Mouse (Mus musculus) C2C12 (cell line): ENCODE results near the gene Cope. TPM values are rescaled to one million over a fixed set of nuclear protein-coding genes. Genes with fewer than 3 reads are reported as not detected.

Experiments used
- H3K27me3 ChIP-seq: one replicate; pipeline ENCODE4 v1.6.1; 2011; ENCODE audit not compliant: control insufficient read depth, insufficient read depth, insufficient read length
- H3K36me3 ChIP-seq: one replicate; pipeline ENCODE4 v1.6.1; 2011; ENCODE audit not compliant: control insufficient read depth, insufficient read depth
- H3K4me3 ChIP-seq: one replicate; pipeline ENCODE4 v1.5.1; 2011; ENCODE audit warnings: mild to moderate bottlenecking, control low read depth; ENCODE audit not compliant: poor library complexity, insufficient read depth, severe bottlenecking
- H3K79me2 ChIP-seq: one replicate; pipeline ENCODE4 v1.6.1; 2011; ENCODE audit not compliant: control insufficient read depth, insufficient read depth
- H3K79me3 ChIP-seq: one replicate; pipeline ENCODE4 v1.6.1; 2011; ENCODE audit warnings: low read depth, control low read depth
- H3ac ChIP-seq: one replicate; pipeline ENCODE3; 2011; ENCODE audit warnings: low read depth; ENCODE audit not compliant: control insufficient read depth, insufficient read length
- CEBPB ChIP-seq: IDR thresholded peaks from one replicate; pipeline ENCODE4 v1.6.1; 2011; ENCODE audit warnings: low read depth, mild to moderate bottlenecking, control low read depth, moderate library complexity
- CTCF ChIP-seq: IDR thresholded peaks from one replicate; pipeline ENCODE4 v1.5.1; 2011; ENCODE audit not compliant: control insufficient read depth, insufficient read depth, insufficient read length
- FOSL1 ChIP-seq: IDR thresholded peaks from one replicate; pipeline ENCODE4 v1.8.0; 2011; ENCODE audit warnings: mild to moderate bottlenecking, low read length; ENCODE audit not compliant: poor library complexity, insufficient read depth, severe bottlenecking
- MAX ChIP-seq: IDR thresholded peaks from one replicate; pipeline ENCODE4 v1.6.1; 2011; ENCODE audit warnings: mild to moderate bottlenecking, control low read depth
- MYOD1 ChIP-seq: IDR thresholded peaks from one replicate; pipeline ENCODE4 v1.6.1; 2011; ENCODE audit warnings: low read depth; ENCODE audit not compliant: control insufficient read depth, insufficient read length
- MYOG ChIP-seq: IDR thresholded peaks from one replicate; pipeline ENCODE4 v1.6.1; 2011; ENCODE audit not compliant: control insufficient read depth, insufficient read length; ENCODE audit errors: extremely low read depth
- USF1 ChIP-seq: IDR thresholded peaks from one replicate; pipeline ENCODE4 v1.6.1; 2011; ENCODE audit warnings: low read depth, mild to moderate bottlenecking, control low read depth, moderate library complexity
- polyA plus RNA-seq: library from polyadenylated mRNA; unstranded; fragments of >200 nt; fragmentation: generic; extraction: Trizol; gene quantifications from one replicate; pipeline ENCODE4 v1.2.1, GENCODE M21; 2012; ENCODE audit warnings: missing spikeins

Gene Cope
- polyA plus RNA-seq, 1 experiment, result 158 TPM

DNA sequence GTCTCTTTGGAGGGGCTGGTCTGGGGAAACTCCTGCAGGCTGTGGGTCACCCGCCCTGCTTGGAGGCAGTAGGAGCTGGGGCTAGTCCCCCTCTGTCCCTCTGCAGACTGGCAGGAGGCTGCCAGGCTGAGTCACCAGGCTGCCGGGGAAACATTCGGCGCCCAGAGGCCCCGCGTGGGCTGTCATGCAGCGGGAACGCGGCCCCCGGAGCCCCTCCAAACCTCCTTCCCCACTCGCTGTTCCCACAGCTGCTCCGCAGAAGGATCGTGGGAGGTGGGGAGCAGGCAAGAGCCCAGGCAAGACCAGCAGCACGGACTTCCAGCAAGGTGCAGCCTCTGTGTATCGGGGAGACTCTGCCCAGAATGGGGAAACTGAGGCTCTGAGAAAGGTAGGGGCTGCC, 24.1 kb upstream of the Cope start:
- Histone ChIP-seq H3ac (no peak overlapping the region), H3K4me3 (no peak overlapping the region), H3K79me2 (peaks cover 3% of the 10 kb centered on the region), H3K27me3 (no peaks in the 10 kb centered on the region), H3K79me3 (no peaks in the 10 kb centered on the region), H3K36me3 (no peaks in the 10 kb centered on the region)
- TF ChIP-seq MYOG (no peak), MAX (no peak), MYOD1 (no peak), CEBPB (no peak), CTCF (no peak), USF1 (no peak), FOSL1 (no peak)

DNA sequence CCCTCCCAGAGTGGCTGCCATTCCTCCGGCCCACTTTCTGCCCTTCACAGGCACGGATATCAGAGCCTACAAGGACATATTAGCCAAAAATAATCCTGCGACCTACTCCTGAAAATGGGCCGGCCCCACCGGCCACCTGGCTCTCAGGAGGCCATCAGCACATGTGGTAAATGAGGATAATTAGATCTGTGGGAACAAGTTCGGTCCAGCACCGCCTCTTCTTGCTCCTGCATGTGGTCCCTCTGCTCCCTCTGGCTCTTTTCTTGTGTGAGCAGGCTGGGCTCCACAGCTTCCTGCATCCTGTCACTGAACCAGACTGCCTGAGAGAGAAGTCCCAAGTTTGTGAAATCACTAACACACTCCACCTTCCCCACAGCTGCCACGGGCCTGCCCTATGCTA, 23.1 kb upstream of the Cope start:
- Histone ChIP-seq H3ac (no peak overlapping the region), H3K27me3 (no peaks in the 10 kb centered on the region), H3K79me2 (peaks cover 14% of the 10 kb centered on the region), H3K36me3 (no peaks in the 10 kb centered on the region), H3K4me3 (no peak overlapping the region), H3K79me3 (peaks cover 8% of the 10 kb centered on the region)
- TF ChIP-seq MYOD1 (no peak), FOSL1 (no peak), MYOG (no peak), CEBPB (no peak)

- no peaks in the 10 kb centered on the region for H3K27me3 ChIP-seq
- H3K79me2 ChIP-seq, result peaks cover 32% of the 10 kb centered on the region
- peaks cover 14% of the 10 kb centered on the region for H3K79me3 ChIP-seq
- TF ChIP-seq MYOD1 (no peak), CTCF (no peak), CEBPB (no peak), FOSL1 (no peak), MAX (no peak), MYOG (no peak), USF1 (no peak)
- H3K4me3 ChIP-seq, result no peak overlapping the region
- H3K36me3 ChIP-seq, result peaks cover 8% of the 10 kb centered on the region
- no peak overlapping the region for H3ac ChIP-seq
Observed at GRCm38 (mm10) chr8:70281001-70281400, 21.3 kb upstream of the Cope start.

- peaks cover 37% of the 10 kb centered on the region for H3K79me2 ChIP-seq
- H3ac ChIP-seq, result peak within 1 kb of the TSS; percentile 97
- peaks cover 17% of the 10 kb centered on the region for H3K79me3 ChIP-seq
- peak within 1 kb of the TSS; percentile 79 for H3K4me3 ChIP-seq
- TF ChIP-seq MYOD1 (no peak), MYOG (no peak), CTCF (peak; percentile 94)
- peaks cover 24% of the 10 kb centered on the region for H3K36me3 ChIP-seq
- no peaks in the 10 kb centered on the region for H3K27me3 ChIP-seq
Observed at GRCm38 (mm10) chr8:70282603-70283135, 19.6 kb upstream of the Cope start, which contains the start of gene Homer3. Homer3 (plus strand) TSS chr8:70282827.

GRCm38 (mm10) chr8:70283136-70284077, 18.9 kb upstream of the Cope start:
- TF ChIP-seq FOSL1 (no peak), CTCF (no peak), MYOD1 (no peak), MAX (no peak), USF1 (no peak), CEBPB (no peak), MYOG (no peak)
- H3ac ChIP-seq, result peak overlapping the region; percentile 97
- H3K27me3 ChIP-seq, result no peaks in the 10 kb centered on the region
- H3K4me3 ChIP-seq, result peak overlapping the region; percentile 79
- peaks cover 26% of the 10 kb centered on the region for H3K36me3 ChIP-seq
- peaks cover 17% of the 10 kb centered on the region for H3K79me3 ChIP-seq
- H3K79me2 ChIP-seq, result peaks cover 37% of the 10 kb centered on the region
